Mouse (Mus musculus) embryo, embryonic 11.5 days (tissue): ENCODE results near the gene Hist2h3c1.
"Not testable (repeated sequence)": the region's sequence is repeated elsewhere in the genome, so short reads cannot be mapped to it uniquely, and the experiment has no call there.

Experiments used
- DNase-seq: peaks from one replicate; pipeline ENCODE4 v3.0.0-alpha.2; 2012; ENCODE audit warnings: low read depth, low spot score

Gene Hist2h3c1

DNA sequence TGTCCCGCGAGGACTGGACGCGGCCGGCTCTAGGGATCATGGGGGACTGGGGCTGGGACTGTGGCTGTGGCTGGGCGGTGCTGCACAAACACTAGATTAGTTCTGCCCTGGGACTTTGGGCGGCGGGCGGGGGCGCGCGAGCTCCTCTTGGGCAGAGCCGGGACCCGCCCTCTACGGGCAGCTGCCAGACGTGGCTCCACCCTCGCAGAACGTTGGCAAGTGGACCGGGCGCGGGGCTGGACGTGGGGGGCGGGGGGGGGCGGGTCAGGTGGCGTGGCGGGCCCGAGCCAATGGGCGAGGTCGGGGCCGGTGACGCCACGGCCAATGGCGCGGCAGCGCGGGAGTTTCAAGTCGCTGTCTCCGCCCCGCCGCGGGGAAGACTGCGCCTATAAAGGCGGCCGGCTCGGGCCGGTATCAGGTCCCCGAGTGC lies at the start of gene Hist2h3c1:
Gene Hist2h3c1 (plus strand): TSS at position 259 of the 430 bp plus-strand sequence.
- not testable (repeated sequence) for DNase-seq

- DNase-seq, result peak; percentile 85
Measured at GRCm38 (mm10) chr3:96197129-96197749, 49.2 kb upstream of the Hist2h3c1 start.

- DNase-seq, result no peak
Measured at GRCm38 (mm10) chr3:96198181-96198580, 48.3 kb upstream of the Hist2h3c1 start.

DNA sequence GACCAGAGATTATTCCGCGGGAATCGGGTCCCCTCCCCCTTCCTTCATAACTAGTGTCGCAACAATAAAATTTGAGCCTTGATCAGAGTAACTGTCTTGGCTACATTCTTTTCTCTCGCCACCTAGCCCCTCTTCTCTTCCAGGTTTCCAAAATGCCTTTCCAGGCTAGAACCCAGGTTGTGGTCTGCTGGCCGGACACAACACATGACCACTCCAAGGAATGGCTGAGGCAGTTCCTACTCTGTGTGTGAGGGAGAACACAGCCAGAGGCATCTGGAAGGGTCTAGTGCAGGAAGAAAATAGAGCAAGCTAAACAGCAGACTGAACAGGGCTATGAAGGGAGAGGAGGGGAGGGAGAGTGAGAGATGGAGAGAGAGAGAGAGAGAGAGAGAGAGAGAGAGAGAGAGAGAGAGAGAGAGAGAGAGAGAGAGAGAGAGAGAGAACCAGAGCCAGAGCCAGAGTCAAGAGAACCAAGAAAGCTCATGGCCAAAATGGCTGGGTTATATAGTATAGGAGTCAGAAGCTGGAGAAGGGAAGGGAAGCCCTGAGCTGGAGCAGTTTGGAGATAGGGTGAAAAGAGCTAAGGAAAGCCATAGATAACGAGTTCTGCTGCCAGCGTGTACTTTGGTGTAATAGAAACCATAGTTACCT lies 47.8 kb upstream of the Hist2h3c1 start:
- DNase-seq, result not testable (repeated sequence)

- DNase-seq, result no peak
Measured at GRCm38 (mm10) chr3:96199731-96200130, 46.8 kb upstream of the Hist2h3c1 start.

- DNase-seq, result no peak
Measured at GRCm38 (mm10) chr3:96207819-96208218, 38.7 kb upstream of the Hist2h3c1 start.

GRCm38 (mm10) chr3:96209242-96209641 lies 37.2 kb upstream of the Hist2h3c1 start:
- no peak for DNase-seq

- DNase-seq, result no peak
Measured at GRCm38 (mm10) chr3:96219191-96219641, 27.3 kb upstream of the Hist2h3c1 start.

DNA sequence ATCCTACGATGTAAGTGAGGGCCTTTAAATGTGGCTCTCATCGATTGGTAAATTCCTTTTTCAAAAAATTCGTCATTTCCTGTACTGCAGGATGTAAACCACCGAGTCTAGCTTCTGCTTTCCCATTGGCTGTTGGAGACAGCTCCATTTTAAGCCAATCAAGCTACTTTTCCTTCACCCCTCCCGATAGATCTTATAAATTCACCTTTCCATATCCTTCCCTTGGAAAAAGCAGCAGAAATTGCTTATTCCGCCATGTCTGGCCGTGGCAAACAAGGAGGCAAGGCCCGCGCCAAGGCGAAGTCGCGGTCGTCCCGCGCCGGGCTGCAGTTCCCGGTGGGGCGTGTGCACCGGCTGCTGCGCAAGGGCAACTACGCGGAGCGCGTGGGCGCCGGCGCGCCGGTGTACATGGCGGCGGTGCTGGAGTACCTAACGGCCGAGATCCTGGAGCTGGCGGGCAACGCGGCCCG lies 26.8 kb upstream of the Hist2h3c1 start, which contains the start of the genes Bola1 and Hist2h2ab:
Gene Bola1 (minus strand): TSS at position 49 of the 470 bp plus-strand sequence.
Gene Hist2h2ab (plus strand): TSS at position 205 of the 470 bp plus-strand sequence.
- DNase-seq, result no peak

DNA sequence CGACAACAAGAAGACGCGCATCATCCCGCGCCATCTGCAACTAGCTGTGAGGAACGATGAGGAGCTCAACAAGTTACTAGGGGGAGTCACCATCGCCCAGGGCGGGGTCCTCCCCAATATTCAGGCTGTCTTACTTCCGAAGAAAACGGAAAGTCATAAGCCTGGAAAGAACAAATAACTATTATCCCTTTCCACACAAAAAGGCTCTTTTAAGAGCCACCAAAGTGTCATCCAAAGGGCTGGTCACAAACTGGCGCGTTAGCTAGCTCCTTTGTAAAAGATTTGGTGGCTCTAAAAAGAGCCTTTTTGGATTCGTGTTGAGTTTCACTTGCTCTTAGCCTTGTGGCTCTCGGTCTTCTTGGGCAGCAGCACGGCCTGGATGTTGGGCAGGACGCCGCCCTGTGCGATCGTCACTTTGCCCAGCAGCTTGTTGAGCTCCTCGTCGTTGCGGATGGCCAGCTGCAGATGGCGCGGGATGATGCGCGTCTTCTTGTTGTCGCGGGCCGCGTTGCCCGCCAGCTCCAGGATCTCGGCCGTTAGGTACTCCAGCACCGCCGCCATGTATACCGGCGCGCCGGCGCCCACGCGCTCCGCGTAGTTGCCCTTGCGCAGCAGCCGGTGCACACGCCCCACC lies 26.2 kb upstream of the Hist2h3c1 start:
- DNase-seq, result not testable (repeated sequence)

- peak; percentile 85 for DNase-seq
Measured at GRCm38 (mm10) chr3:96220765-96221639, 25.5 kb upstream of the Hist2h3c1 start, which contains the start of the genes Hist2h2ac and Hist2h2be. TSS of gene Hist2h2ac (minus strand) at chr3:96220880. TSS of gene Hist2h2be (plus strand) at chr3:96221119.

DNA sequence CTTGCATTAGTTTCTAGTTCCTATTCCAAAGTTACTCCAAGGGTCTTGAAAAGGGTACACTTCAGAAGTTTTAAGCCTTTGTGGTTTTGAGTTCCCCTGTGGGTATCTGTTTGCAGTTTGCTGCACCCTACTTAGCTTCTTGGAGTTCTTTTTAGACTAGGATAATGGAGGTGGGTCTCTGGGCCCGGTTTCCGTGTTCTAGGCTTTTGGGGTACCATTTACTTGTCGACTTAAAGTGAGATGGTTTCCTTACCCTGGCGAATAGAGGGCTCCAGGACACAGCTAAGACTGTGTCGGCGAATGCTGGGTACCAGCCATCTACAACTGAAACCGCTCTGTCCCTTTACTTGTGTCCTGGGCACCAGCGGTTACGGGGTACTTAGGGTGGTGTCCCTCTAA lies 24.8 kb upstream of the Hist2h3c1 start:
- no peak for DNase-seq

DNA sequence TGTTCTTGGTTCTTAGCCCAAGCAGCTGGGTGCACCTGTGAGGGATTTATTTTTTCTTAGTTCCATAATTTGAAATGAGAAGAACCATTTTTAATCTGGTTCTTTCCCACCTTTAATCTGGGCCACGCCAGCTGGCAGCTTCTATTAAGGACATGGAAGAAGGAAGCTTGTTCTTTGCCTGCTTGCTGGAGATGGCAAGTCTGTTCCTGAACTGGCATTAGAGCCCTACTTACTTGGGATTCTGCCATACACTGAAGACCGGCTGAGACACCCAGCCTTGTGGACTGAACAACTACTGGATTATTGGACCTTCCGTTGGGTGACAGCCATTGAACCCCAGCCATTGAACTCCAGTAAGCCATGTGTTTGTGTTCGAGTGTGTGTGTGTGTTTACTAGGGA lies 23.7 kb upstream of the Hist2h3c1 start:
- no peak for DNase-seq

- DNase-seq, result no peak
Measured at GRCm38 (mm10) chr3:96225421-96225820, 21.1 kb upstream of the Hist2h3c1 start.

- no peak for DNase-seq
Measured at GRCm38 (mm10) chr3:96226695-96227648, 19.5 kb upstream of the Hist2h3c1 start.

GRCm38 (mm10) chr3:96228828-96229227 lies 17.7 kb upstream of the Hist2h3c1 start:
- no peak for DNase-seq

DNA sequence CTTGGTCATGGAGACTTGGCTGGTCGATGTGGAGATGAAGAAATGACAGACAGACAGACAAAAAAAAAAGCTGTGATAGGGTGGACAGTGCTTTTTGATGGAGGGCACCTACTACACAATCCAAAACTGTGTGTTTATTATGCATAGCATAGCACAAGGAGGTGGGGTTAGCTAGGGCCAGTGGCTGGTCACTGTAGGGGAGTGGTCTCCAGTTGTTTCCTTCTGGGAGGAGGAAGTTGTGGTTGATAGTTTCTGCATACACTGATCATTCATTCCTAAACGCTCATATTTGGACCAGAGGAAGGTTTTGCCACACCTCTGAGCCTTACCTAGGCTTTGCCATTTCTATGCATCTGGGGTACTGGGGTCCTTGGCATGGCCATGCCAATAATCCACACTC lies 16.1 kb upstream of the Hist2h3c1 start:
- DNase-seq, result no peak

GRCm38 (mm10) chr3:96230910-96231757 lies 15.4 kb upstream of the Hist2h3c1 start:
- no peak for DNase-seq

GRCm38 (mm10) chr3:96231758-96232120 lies 14.7 kb upstream of the Hist2h3c1 start:
- no peak for DNase-seq
